Mouse (Mus musculus) natural killer cell, adult 2 months (primary cell): ENCODE results near the gene Maats1.

Experiments used
- DNase-seq, 2 experiments: peaks; one replicate each; pipeline ENCODE4 v3.0.0; 2022; ENCODE audit warnings: low spot score in 2 of 2

The Maats1 gene

GRCm38 (mm10) chr16:38294685-38295348 is 47.1 kb downstream of the Maats1 start, which contains the start of gene Nr1i2:
Nr1i2 (minus strand) TSS chr16:38294824.
- no peak for DNase-seq

DNA sequence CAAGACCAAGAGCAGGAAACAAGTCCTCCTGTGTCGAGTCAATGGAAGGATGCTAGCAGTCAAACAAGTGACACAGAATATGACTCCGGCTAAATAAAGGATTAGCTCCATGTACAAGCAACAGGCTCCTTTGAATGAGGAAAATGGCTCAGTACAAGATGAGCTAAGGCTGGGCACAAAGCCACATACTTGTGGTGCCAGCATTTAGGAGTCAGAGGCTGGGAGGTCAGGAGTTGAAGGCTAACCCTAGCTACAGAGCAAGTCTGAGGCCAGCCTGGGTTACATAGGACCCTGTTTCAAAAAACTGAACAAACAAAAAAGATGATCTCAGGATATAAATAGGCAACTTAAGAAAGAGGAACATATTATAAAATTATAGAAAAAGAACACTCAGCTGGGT is 51.8 kb downstream of the Maats1 start:
- DNase-seq = no peak

DNA sequence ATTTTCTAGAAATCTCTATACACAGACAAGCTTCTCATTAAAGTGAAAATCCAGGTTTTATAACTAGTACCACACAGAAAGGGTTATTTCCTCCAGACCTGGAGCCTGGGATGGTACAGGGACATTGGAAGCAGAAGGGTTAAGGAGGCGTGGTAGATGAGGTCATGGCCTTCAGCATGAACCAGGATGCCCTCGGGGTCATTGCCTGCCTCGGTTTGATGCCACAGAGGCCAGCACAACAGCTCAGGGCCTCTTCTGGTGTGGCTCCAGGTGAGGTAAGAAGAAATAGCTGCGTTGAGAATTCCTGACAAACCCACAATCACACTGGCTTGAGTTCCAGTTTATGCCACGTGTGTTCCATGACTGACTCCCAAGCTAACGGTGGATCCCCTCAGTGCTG is 53.1 kb downstream of the Maats1 start:
- no peak for DNase-seq

- DNase-seq = no peak
These were observed 54.2 kb downstream of the Maats1 start for GRCm38 (mm10) chr16:38287762-38288161.

DNA sequence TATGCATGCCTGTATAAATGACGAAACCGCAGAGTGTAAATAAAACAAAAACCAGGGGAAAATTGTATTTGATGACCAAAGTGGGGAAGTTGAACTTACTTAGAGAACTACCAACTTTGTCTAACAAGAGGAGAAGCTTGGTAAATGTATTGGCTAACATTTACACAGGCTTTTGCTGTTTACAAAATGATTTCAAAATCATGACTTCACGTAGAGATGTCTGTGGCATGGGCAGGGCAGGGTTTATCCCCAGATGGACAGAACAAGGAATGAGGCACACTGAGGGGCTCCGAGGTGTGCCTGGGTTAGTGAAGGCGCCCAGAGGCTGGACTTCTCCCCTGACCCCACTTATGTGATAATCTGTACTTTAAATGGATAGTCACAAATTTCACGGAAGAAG is 54.6 kb downstream of the Maats1 start:
- DNase-seq = no peak

DNA sequence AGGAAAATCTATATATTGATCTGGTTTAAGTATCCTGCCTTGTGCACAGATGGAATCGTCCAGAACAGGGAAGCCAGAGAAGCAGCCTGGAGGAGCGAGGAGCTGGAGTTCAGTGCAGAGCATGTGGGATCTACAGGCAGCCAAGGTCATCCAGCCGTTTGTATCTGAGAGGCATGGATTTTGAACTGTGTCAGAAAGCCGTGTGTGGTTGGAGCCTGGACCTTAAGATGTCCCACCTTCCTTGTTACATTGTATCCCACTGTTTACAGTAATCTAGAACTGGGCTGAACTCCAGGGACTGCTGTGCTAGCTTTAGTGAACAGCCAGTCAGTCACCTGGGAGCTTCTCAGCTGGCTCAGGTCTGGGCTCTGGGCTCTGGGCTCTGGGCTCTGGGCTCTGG is 55.4 kb downstream of the Maats1 start:
- DNase-seq = no peak

GRCm38 (mm10) chr16:38285801-38286200 is 56.1 kb downstream of the Maats1 start:
- no peak for DNase-seq

GRCm38 (mm10) chr16:38283300-38283699 is 58.6 kb downstream of the Maats1 start:
- DNase-seq = no peak

DNA sequence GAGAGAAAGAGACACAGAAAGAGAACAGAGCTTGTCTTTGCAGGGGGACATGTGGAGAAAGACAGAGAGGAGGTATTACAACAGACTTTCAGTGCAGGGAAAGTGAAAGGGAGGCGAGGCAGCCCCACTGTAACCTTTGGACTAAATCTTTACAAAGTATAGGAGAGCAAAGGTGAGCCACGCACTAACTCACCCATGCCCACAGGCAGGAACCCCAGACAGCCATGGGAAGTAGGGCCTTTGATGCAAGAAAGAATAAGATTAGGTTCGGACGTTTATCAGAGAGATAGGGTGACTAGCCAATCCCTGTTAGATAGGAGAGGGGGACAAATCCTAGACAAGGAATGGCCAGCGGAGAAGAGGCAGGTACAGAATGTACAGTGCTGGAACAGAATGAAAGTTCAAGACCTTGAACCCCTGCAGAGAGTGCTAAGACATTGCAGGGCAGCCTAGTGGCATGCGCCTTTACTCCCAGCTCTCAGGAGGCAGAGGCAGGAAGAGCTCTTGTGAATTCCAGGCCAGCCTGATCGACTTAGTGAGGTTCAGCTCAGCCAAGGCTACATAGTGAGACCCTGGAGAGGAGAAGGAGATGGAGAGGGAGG is 59.3 kb downstream of the Maats1 start:
- no peak for DNase-seq

DNA sequence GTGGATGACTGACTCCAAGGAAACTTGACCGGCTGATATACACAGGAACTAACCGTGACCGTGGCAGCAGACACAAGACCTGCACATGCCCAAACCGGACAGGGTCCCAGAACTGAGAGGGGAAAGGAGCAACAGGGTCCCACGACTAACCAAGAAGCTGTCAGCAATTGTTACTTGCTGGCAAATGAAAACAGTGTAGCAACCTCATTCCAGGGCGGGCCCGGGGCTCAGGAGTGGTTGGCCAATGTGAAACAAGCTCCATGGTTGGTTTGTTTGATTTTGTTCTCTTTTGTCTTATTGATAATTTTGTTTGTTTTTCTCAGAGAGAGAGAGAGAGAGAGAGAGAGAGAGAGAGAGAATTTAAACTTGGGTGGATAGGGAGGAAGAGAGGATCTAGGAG is 61.0 kb downstream of the Maats1 start:
- no peak for DNase-seq

DNA sequence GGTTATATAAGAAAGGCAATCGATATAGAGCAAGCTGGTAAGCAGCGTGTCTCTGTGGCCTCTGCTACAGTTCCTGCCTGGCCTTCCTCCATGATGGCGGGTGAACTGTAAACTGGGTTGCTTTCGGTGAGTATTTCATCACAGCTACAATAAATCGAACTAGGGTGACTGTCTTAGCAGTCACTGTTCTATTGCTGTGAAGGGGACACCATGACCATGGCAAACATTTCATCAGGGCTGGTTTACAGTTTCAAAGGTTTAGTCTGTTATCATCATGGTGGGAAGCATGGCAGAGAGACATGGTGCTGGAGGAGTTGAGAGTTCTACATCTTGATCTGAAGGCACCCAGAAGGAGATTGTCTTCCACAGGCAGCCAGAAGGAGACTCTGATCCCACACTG is 62.1 kb downstream of the Maats1 start:
- no peak for DNase-seq

DNA sequence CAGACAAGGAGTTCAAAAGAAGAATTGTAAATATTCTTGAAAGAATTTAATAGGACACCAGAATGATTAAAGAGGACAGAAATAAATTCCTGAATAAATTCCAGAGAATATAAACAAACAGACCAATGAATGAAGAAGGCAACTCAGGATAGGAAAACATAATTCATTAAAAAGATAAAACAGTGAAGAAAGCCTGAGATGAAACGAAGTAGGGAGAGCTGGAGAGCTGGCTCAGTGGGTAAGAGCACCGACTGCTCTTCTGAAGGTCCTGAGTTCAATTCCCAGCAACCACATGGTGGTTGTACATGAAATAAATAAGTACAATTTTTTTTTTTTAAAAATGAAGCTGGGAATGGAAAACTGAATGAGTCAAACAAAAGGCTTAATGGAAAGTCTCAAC is 67.2 kb downstream of the Maats1 start:
- no peak for DNase-seq

DNA sequence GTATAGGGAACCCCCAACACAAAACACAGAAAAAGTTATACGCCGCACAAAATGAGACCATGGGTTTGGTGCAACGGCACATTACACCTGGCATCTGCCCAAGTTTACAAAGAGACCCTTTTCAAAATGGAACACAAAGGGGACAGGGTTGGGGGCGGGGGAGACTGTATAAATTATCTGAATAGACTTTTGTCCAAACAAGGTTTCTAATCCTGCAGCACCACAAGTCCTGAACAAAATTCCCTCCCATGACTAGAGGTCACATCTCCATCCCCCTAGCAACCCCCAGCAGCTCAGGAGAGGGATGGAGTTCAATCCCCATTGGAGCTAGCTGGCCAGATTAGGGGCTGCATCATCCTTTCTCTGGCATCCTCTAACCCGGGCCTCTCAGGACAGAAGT is 69.5 kb downstream of the Maats1 start:
- DNase-seq = no peak

- no peak for DNase-seq
These were observed 70.3 kb downstream of the Maats1 start for GRCm38 (mm10) chr16:38271601-38272000.

DNA sequence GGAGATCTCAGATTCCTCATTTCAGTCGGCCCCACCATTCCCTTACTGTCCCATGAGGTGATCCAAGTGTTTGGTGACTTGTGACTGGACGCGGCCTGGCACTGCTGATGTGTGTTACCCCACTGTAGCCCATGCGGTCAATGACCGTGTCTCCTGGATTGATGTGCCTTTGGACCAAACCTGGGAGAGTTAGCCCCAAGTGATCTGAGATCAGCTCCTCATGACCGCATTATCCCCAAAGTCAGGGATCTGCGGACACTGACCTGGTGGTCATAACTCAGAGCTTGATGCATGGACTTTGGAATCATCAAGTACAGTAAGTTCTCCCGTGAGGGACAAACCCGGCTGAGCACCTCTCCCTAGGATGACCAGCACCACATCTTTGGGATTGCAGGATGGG is 86.0 kb downstream of the Maats1 start:
- DNase-seq = no peak

- no peak for DNase-seq
These were observed 86.8 kb downstream of the Maats1 start for GRCm38 (mm10) chr16:38255107-38255506.

DNA sequence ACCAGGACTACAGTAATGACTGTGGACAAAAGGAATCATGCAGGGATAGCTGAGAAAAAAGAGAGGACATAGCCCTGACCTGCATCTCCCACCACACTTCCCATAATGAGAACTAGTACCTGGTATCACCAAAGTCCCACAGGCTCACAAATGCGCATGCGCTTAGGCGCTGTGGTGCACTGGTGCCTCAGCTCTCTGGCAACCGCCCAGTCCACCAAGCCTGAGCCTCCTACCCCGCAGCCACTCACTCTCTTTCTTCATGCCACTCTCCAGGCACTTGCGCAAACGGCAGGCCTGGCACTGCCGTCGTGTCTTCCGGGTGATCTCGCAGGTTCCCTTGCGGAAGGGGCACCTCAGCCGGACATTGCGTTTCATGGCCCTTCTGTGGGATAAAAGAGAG is 87.9 kb downstream of the Maats1 start:
- no peak for DNase-seq

DNA sequence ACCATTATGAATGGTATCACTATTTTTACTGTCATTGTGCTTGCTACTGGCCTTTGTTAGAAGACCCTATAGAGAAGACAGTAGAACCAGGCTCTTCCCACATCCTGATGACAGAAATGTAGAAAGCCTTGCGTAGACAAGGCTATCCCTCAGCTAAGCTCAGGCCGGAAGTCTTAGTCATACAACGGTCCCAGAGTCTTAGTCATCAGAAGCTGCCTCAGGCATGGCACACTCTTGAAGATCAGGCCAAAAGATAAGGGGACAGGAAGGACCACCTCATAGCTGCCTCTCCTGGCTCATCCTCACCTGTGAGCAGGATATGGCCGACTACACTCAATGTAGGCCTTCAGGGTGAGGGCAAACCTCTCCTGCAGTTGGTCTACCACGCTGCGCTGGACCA is 91.5 kb downstream of the Maats1 start:
- no peak for DNase-seq

- DNase-seq = no peak
These were observed 93.5 kb downstream of the Maats1 start for GRCm38 (mm10) chr16:38248331-38248961.
